Mouse (Mus musculus): Measurements from ENCODE around the gene Mthfd2l. TPM values are rescaled to one million over a fixed set of nuclear protein-coding genes. Genes with fewer than 3 reads are reported as not detected.

Mthfd2l gene
- polyA plus RNA-seq, 1 experiment from 2014 or later = 97.2 TPM

- Histone ChIP-seq H3K4me3 (no peak overlapping the region), H3K27ac (no peak overlapping the region), H3K9me3 (replicated peaks) (no peaks in the 10 kb centered on the region), H3K27me3 (no peaks in the 10 kb centered on the region), H3K36me3 (ENCODE audit: poor library complexity, severe bottlenecking) (peaks cover 11% of the 10 kb centered on the region; the same call in 1 of the 2 replicates), H3K4me2 (no peak overlapping the region), H3K4me1 (no peaks in the 10 kb centered on the region), H3K9ac (no peak overlapping the region)
- WGBS = 91% methylated on average over 8 of the region's 8 CpGs
- ATAC-seq = peak; percentile 59; the same call in 1 of the 2 replicates
Measured at GRCm38 (mm10) chr5:90952731-90953481, 22.0 kb downstream of the Mthfd2l start.

GRCm38 (mm10) chr5:90964316-90964715, 33.4 kb downstream of the Mthfd2l start:
- no peak overlapping the region for H3K4me3 ChIP-seq
- H3K4me1 ChIP-seq = no peaks in the 10 kb centered on the region
- no peaks in the 10 kb centered on the region for H3K27me3 ChIP-seq
- ATAC-seq = no peak
- peaks cover 8% of the 10 kb centered on the region; the same call in 1 of the 2 replicates for H3K36me3 ChIP-seq (ENCODE audit: poor library complexity, severe bottlenecking)
- no peak overlapping the region for H3K27ac ChIP-seq
- no peak overlapping the region for H3K9ac ChIP-seq
- H3K9me3 ChIP-seq (replicated peaks) = no peaks in the 10 kb centered on the region
- H3K4me2 ChIP-seq = no peak overlapping the region
- WGBS = 65% methylated on average over 4 of the region's 4 CpGs

GRCm38 (mm10) chr5:90964764-90965163, 33.8 kb downstream of the Mthfd2l start:
- ATAC-seq = no peak
- H3K27ac ChIP-seq = no peak overlapping the region
- no peak overlapping the region for H3K4me3 ChIP-seq
- H3K4me2 ChIP-seq = no peak overlapping the region
- H3K4me1 ChIP-seq = no peaks in the 10 kb centered on the region
- peaks cover 8% of the 10 kb centered on the region; the same call in 1 of the 2 replicates for H3K36me3 ChIP-seq (ENCODE audit: poor library complexity, severe bottlenecking)
- 90% methylated on average over 4 of the region's 4 CpGs for WGBS
- no peaks in the 10 kb centered on the region for H3K9me3 ChIP-seq (replicated peaks)
- no peak overlapping the region for H3K9ac ChIP-seq
- H3K27me3 ChIP-seq = no peaks in the 10 kb centered on the region

- WGBS = 79% methylated on average over 4 of the region's 4 CpGs
- no peak for ATAC-seq
Measured at GRCm38 (mm10) chr5:90965386-90965785, 34.5 kb downstream of the Mthfd2l start.

GRCm38 (mm10) chr5:90977244-90977643, 46.3 kb downstream of the Mthfd2l start:
- WGBS = 70% methylated on average over 4 of the region's 4 CpGs
- Histone ChIP-seq H3K4me1 (no peaks in the 10 kb centered on the region), H3K4me3 (no peak overlapping the region), H3K36me3 (ENCODE audit: poor library complexity, severe bottlenecking) (peaks cover 18% of the 10 kb centered on the region), H3K27ac (no peak overlapping the region), H3K27me3 (no peaks in the 10 kb centered on the region), H3K4me2 (no peak overlapping the region), H3K9ac (no peak overlapping the region), H3K9me3 (replicated peaks) (no peaks in the 10 kb centered on the region)
- ATAC-seq = peak; percentile 83

More at GRCm38 (mm10) chr5:90965386-90965785, 34.5 kb downstream of the Mthfd2l start:
- Histone ChIP-seq H3K4me1 (no peaks in the 10 kb centered on the region), H3K36me3 (ENCODE audit: poor library complexity, severe bottlenecking) (peaks cover 7% of the 10 kb centered on the region; the same call in 1 of the 2 replicates), H3K27ac (no peak overlapping the region), H3K27me3 (no peaks in the 10 kb centered on the region), H3K4me3 (no peak overlapping the region), H3K9ac (no peak overlapping the region), H3K4me2 (no peak overlapping the region), H3K9me3 (replicated peaks) (no peaks in the 10 kb centered on the region)

DNA sequence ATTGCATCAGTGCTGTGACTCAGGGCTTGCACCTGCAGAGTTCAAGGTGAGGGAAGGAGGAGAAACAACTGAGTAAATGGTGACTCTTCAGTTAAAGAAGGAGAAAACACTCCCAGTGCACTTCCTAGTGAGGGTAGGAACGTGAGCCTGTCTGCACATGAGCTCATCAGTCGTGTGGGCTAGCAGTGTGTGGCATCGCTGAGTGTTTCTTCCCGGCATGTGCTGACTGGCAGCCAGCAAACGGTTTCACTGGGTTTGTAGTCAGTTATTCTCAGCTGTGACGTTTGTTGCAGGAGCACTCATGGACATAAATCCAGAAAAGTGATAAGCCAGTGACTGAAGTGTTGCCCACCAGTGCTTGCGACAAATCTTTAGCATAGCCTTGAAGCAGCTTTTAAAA, 49.4 kb downstream of the Mthfd2l start:
- no peaks in the 10 kb centered on the region for H3K27me3 ChIP-seq
- no peak overlapping the region for H3K4me2 ChIP-seq
- H3K27ac ChIP-seq = no peak overlapping the region
- H3K9ac ChIP-seq = no peak overlapping the region
- ATAC-seq = no peak
- H3K4me1 ChIP-seq = no peaks in the 10 kb centered on the region
- peaks cover 11% of the 10 kb centered on the region for H3K36me3 ChIP-seq (ENCODE audit: poor library complexity, severe bottlenecking)
- no peaks in the 10 kb centered on the region for H3K9me3 ChIP-seq (replicated peaks)
- no peak overlapping the region for H3K4me3 ChIP-seq
- WGBS = 91% methylated on average over 7 of the region's 7 CpGs

DNA sequence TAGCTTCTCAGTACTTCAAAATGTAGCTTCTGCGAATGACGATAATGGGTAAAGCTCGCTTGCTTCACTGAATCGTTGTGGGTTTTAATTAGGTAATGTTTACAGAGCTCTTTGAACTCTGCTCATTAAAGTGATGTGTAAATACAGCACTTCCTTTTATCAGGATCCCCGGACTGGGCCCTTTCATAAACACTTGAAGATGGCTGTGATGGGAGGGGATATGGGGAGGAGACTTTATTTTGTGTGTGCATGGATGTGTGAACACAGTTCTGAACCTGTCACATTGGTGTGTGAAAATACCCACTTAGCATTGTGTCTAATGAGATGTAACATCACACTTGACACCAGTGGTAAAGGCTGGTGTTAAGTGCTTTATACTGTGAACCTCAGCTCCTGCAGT, 56.7 kb downstream of the Mthfd2l start:
- H3K4me2 ChIP-seq = peak overlapping the region; percentile 24
- 18% methylated on average over 5 of the region's 5 CpGs for WGBS
- H3K4me3 ChIP-seq = no peak overlapping the region
- ATAC-seq = peak; percentile 96
- no peaks in the 10 kb centered on the region for H3K27me3 ChIP-seq
- H3K27ac ChIP-seq = no peak overlapping the region
- 0 out of 2 replicates have a peak, but pooled peaks cover 4% of the 10 kb centered on the region for H3K36me3 ChIP-seq (ENCODE audit: poor library complexity, severe bottlenecking)
- peaks cover 20% of the 10 kb centered on the region; the same call in 1 of the 2 replicates for H3K4me1 ChIP-seq
- no peak overlapping the region for H3K9ac ChIP-seq
- H3K9me3 ChIP-seq (replicated peaks) = no peaks in the 10 kb centered on the region

GRCm38 (mm10) chr5:90988149-90988548, 57.2 kb downstream of the Mthfd2l start:
- no peak overlapping the region for H3K9ac ChIP-seq
- 22% methylated on average over 3 of the region's 3 CpGs for WGBS

GRCm38 (mm10) chr5:90988592-90988991, 57.7 kb downstream of the Mthfd2l start:
- Histone ChIP-seq H3K27me3 (no peaks in the 10 kb centered on the region), H3K4me2 (no peak overlapping the region), H3K27ac (no peak overlapping the region), H3K9ac (no peak overlapping the region), H3K4me3 (no peak overlapping the region), H3K36me3 (ENCODE audit: poor library complexity, severe bottlenecking) (0 out of 2 replicates have a peak, but pooled peaks cover 4% of the 10 kb centered on the region), H3K4me1 (peaks cover 20% of the 10 kb centered on the region; the same call in 1 of the 2 replicates), H3K9me3 (replicated peaks) (no peaks in the 10 kb centered on the region)
- ATAC-seq = no peak
- 82% methylated on average over 4 of the region's 4 CpGs for WGBS

More at GRCm38 (mm10) chr5:90988149-90988548, 57.2 kb downstream of the Mthfd2l start:
- no peaks in the 10 kb centered on the region for H3K27me3 ChIP-seq
- H3K4me1 ChIP-seq = peaks cover 20% of the 10 kb centered on the region; the same call in 1 of the 2 replicates
- no peak overlapping the region for H3K4me2 ChIP-seq
- H3K27ac ChIP-seq = no peak overlapping the region
- 0 out of 2 replicates have a peak, but pooled peaks cover 4% of the 10 kb centered on the region for H3K36me3 ChIP-seq (ENCODE audit: poor library complexity, severe bottlenecking)
- H3K4me3 ChIP-seq = no peak overlapping the region
- peak; percentile 51; the same call in 1 of the 2 replicates for ATAC-seq
- H3K9me3 ChIP-seq (replicated peaks) = no peaks in the 10 kb centered on the region

DNA sequence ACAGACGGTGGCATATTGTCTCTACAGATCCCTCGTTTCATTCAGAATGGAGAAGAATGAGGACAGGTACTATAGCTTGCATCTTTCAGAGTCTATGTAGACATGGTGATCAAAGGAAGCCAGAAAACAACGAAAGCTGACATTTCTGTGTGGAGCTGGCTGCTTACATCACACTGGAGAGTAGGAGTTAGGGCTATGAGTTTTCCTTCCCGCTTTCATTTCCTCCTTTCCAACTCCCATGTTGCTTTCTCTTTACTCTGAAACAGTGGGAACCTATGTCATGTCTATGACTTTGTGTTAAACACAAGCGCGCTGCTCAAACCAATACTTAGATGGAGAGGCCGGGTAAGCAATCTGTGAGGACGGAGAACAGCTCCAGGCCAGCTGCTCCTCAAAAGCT, 69.0 kb downstream of the Mthfd2l start:
- peaks cover 15% of the 10 kb centered on the region for H3K36me3 ChIP-seq (ENCODE audit: poor library complexity, severe bottlenecking)
- no peak for ATAC-seq
- WGBS = 92% methylated on average over 8 of the region's 8 CpGs

GRCm38 (mm10) chr5:91015216-91015615, 84.3 kb downstream of the Mthfd2l start:
- no peak overlapping the region for H3K27ac ChIP-seq
- H3K4me1 ChIP-seq = no peaks in the 10 kb centered on the region
- no peaks in the 10 kb centered on the region for H3K27me3 ChIP-seq
- H3K36me3 ChIP-seq (ENCODE audit: poor library complexity, severe bottlenecking) = no peaks in the 10 kb centered on the region
- no peaks in the 10 kb centered on the region for H3K9me3 ChIP-seq (replicated peaks)
- no peak overlapping the region for H3K4me2 ChIP-seq
- ATAC-seq = no peak
- H3K9ac ChIP-seq = no peak overlapping the region
- 92% methylated on average over 10 of the region's 10 CpGs for WGBS
- H3K4me3 ChIP-seq = no peak overlapping the region

More for the DNA sequence above, 69.0 kb downstream of the Mthfd2l start:
- H3K4me1 ChIP-seq = no peaks in the 10 kb centered on the region
- no peaks in the 10 kb centered on the region for H3K27me3 ChIP-seq
- H3K9ac ChIP-seq = no peak overlapping the region
- no peaks in the 10 kb centered on the region for H3K9me3 ChIP-seq (replicated peaks)
- H3K4me3 ChIP-seq = no peak overlapping the region
- H3K27ac ChIP-seq = no peak overlapping the region
- H3K4me2 ChIP-seq = no peak overlapping the region

GRCm38 (mm10) chr5:91023114-91023513, 92.2 kb downstream of the Mthfd2l start:
- WGBS = 91% methylated on average over 8 of the region's 8 CpGs
- no peak overlapping the region for H3K9ac ChIP-seq
- no peak overlapping the region for H3K4me3 ChIP-seq
- H3K9me3 ChIP-seq (replicated peaks) = no peaks in the 10 kb centered on the region
- H3K27me3 ChIP-seq = no peaks in the 10 kb centered on the region
- H3K4me1 ChIP-seq = no peaks in the 10 kb centered on the region
- no peak overlapping the region for H3K4me2 ChIP-seq
- ATAC-seq = no peak
- no peak overlapping the region for H3K27ac ChIP-seq
- H3K36me3 ChIP-seq (ENCODE audit: poor library complexity, severe bottlenecking) = peaks cover 3% of the 10 kb centered on the region; the same call in 1 of the 2 replicates
